Mouse (Mus musculus): ENCODE data around the gene Adal.

- TF ChIP-seq POLR2A (IDR thresholded peaks at IDR 0.05; ENCODE audit: borderline replicate concordance, control insufficient read depth, low read depth, low read length) (no peak), CTCF (IDR thresholded peaks at IDR 0.05; ENCODE audit: control insufficient read depth, insufficient read depth, low read length) (no peak)
These were observed 9.5 kb downstream of the Adal start for GRCm38 (mm10) chr2:121149679-121150078.

All from bone marrow, adult 2 months (tissue).